Mouse (Mus musculus): ENCODE measurements around the gene Gm20715. TPM values are rescaled to one million over a fixed set of nuclear protein-coding genes. Genes with fewer than 3 reads are reported as not detected.
"Not testable (repeated sequence)": the region's sequence is repeated elsewhere in the genome, so short reads cannot be mapped to it uniquely, and the experiment has no call there.

Gene Gm20715
- total RNA-seq, 2 experiments from 2014 or later: 0.45 to 0.68 TPM

DNA sequence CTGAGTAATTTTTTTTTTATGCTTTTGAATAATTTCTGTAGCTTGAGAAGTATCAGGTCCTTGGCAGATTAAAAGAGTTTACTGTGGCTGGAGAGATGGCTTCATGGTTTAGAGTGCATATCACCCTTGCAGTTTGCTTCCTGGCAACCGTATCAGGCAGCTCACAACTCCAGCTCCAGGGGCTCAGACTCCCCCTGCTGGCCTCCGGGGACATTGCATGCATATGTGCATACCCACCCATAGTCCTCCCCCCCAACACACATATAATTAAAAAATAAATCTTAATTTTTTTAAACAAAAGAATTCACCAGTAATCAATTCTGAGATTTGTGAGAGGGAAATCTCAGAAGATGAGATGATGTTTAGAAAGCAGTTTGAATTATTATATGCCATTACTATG lies 20.3 kb downstream of the Gm20715 start:
- DNase-seq: no peak

DNA sequence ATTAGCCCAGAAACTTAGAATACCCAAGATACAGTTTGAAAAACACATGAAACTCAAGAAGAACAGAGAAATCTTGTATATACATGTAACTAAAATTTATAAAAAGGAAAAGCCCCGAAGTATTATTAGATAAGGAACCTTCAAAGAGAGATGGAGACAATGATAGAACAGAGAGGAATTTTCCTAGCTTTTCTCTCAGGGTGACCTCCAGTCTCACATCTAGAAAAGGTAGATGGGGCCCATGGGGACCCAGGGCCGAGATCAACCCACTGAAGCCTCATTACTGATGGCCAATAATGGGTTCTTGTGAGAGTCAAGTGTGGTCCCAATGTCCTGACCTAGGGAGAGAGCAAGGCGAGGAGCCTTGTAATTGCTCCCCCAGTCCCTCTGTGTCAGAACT lies 28.3 kb downstream of the Gm20715 start, which contains the start of gene Olfr1344:
Gene Olfr1344, plus strand, starts transcription at position 301 of the 400 bp plus-strand sequence.
- no peak for DNase-seq

DNA sequence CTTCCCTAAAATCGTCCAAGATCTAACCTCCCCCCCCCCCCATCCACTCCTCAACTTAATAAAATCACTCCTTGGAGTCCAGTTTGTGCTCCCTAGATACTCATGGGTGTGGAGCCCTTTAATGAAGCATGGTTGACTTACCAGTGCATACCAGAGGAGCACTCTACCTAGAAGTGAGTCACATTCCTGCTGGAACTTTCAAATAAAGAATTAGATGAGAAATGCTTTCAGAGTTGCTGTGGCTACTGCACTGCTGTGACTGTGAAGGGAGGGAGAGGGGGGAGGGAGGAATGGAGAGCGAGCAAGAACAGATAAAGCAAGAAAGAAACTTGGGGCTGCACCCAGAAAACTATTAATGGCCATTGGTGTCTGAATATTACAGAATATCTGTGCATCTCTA lies 31.1 kb downstream of the Gm20715 start:
- DNase-seq: no peak

DNA sequence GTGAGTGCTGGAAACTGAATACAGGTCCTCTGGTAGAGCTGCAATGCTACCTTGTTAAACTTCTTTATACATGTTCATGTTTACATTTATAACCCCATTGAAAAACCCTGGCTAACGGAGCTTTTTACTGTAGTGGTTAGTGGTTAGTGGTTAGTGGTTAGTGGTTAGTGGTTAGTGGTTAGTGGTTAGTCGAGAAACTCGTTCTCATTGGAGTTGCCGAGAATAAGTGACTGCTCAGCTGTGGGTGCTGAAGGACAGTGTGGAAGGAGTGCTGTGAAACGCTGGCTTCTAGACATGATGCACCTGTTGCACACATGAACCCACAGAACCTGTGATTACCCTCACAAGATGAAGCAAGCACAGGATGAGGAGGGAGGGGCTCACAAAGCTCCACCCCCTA lies 37.7 kb downstream of the Gm20715 start:
- DNase-seq: no peak

DNA sequence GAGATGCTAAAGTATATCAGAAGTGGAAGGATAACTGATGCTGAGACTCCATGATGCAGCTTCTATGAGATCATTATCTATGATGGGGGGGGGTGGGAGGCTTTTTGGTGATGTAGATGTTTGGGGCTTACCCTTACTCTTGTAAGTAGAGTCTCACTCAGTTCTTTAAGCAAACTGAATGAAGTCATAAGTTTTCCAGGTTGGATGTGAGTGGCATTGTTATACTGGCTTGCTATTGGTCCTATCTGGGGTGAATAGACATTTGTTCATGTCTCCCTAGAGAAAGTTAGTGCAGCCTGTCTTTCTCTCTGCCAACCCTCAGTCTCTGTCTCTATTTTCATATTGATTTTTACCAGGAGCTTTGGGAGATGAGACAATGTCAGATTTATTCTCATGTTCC lies 45.8 kb downstream of the Gm20715 start, which contains the start of gene Olfr1336:
Gene Olfr1336, plus strand, starts transcription at position 301 of the 400 bp plus-strand sequence.
- DNase-seq: no peak

DNA sequence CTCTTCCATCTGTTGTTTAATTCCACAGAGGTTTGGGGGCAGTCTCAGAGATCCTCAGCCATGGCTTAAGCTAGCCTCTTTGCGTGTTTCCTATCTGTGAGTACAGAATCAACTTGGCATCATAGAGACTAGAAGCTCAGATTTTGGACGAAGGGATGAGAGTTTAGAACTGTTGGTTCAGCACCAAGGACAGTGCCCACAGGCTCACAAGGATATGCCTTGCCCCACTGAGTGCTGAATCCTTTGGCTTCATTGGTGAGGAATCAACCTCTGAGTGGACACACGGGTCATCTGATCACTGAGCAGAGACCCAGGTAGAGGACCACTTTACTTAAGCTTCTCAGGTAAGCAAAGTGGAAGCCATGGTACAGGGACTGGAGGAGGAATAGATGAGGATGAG lies 46.3 kb downstream of the Gm20715 start:
- no peak for DNase-seq

DNA sequence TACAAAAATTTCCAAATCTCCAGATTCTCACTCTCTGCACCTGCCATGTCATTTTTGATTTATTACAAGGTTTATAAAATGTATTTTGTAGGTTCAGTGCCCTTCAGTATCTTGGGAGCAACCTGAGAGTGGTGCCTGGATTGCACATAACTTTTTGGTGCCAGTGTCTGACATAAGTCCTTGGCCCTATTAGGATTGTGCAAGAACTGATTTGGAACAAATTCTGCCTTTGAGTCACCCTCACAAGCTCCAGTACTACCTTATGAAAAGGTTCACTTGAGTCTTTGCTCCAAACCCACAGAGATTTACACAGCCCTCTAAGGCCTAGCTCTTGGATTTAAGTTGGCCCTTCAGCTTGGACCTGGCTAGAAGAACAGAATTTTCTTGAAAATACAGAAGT lies 56.9 kb downstream of the Gm20715 start, which contains the start of gene Olfr1346:
Gene Olfr1346, plus strand, starts transcription at position 151 of the 400 bp plus-strand sequence.
- no peak for DNase-seq

DNA sequence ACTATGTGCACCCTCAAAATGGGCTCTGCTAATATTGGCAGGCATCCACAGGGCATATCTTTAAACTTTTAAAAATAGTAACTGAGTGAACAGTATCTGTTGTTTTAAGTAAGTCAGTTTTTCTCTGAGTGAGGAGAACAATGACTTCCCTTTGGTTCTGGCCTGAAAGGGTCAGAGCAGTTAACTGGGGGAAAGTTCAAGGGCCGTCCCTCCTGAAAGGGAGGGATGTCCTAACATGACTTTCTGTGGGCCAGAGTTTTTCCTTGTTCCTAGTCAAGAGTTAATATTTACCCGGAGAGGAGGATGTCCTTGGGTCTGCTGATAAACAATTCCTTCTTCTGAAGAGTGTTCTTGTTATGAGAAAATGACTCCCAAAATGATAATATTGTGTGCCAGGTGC lies 67.6 kb downstream of the Gm20715 start:
- DNase-seq: not testable (repeated sequence)

DNA sequence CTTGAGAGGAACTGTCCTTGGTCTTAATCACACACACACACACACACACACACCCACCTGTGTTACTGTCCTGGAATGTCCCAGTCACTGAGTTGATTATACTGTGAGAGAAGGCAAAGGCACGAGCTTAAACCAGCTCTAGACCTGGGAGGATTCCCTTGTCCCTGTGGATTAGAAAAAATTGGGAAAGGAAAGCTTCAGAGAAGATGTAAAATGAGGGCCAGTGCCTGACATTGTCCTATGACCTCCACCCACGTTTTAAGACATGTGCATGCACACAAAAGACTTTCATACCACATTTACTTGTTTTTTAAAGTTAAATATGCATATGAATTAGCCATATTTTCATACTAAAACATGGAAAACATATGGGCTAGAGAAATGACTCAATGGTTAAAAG lies 76.8 kb downstream of the Gm20715 start, which contains the start of gene Olfr5:
Gene Olfr5, minus strand, starts transcription at position 101 of the 400 bp plus-strand sequence.
- DNase-seq: no peak

Other genes starting within 250 kb of the Gm20715 start
- 10 to 100 TPM; 52.7 to 60.6 TPM for gene Zfp444, start 238.1 kb upstream of the Gm20715 start, total RNA-seq (2021)
- not detected for gene Galp, start 213.2 kb upstream of the Gm20715 start, total RNA-seq (2021)
- gene Zscan5b, start 188.0 kb upstream of the Gm20715 start, total RNA-seq (2021): not detected
- not detected for gene Epp13, start 157.6 kb upstream of the Gm20715 start, total RNA-seq (2021)
- gene Zfp667, start 123.7 kb upstream of the Gm20715 start, total RNA-seq (2021): 10 to 100 TPM; 17.6 to 19.0 TPM
- 10 to 100 TPM; 10.4 to 13.1 TPM for gene Zfp583, start 79.0 kb upstream of the Gm20715 start, total RNA-seq (2021)
- gene Gm3854, start 66.5 kb upstream of the Gm20715 start, total RNA-seq (2021): 1 to 10 TPM; 6.0 to 8.0 TPM
- 1 to 10 TPM; 5.3 to 5.8 TPM for gene Zfp78, start 47.0 kb upstream of the Gm20715 start, total RNA-seq (2021)
- 10 to 100 TPM in 1 of 2 experiments, 1 to 10 TPM in 1; 6.0 to 12.0 TPM for gene Zfp28, start 27.0 kb upstream of the Gm20715 start, total RNA-seq (2021)
- gene Smim17, start 11.6 kb upstream of the Gm20715 start, total RNA-seq (2021): 10 to 100 TPM; 21.3 to 24.2 TPM
- 1 to 10 TPM in 1 of 2 experiments, under 1 TPM in 1; 0.99 to 2.4 TPM for gene Olfr1344, start 28.4 kb downstream of the Gm20715 start, total RNA-seq (2021)
- gene Olfr1336, start 45.9 kb downstream of the Gm20715 start, total RNA-seq (2021): under 1 TPM; 0.08 to 0.12 TPM
- not detected for gene Olfr1346, start 56.8 kb downstream of the Gm20715 start, total RNA-seq (2021)
- gene Olfr5, start 76.7 kb downstream of the Gm20715 start, total RNA-seq (2021): not detected
- not detected for gene Olfr1347, start 89.5 kb downstream of the Gm20715 start, total RNA-seq (2021)
- gene Olfr1348, start 98.5 kb downstream of the Gm20715 start, total RNA-seq (2021): not detected
- not detected for gene Olfr1349, start 112.7 kb downstream of the Gm20715 start, total RNA-seq (2021)
- gene Olfr1350, start 154.6 kb downstream of the Gm20715 start, total RNA-seq (2021): not detected